Mouse (Mus musculus) T-cell, adult 2 months (primary cell): ENCODE data around the gene Actb.
"Not testable (repeated sequence)": the region's sequence is repeated elsewhere in the genome, so short reads cannot be mapped to it uniquely, and the experiment has no call there.

ENCODE experiments used
- DNase-seq: peaks from one replicate; pipeline ENCODE4 v3.0.0; 2022; ENCODE audit warnings: low spot score

The Actb gene

GRCm38 (mm10) chr5:142901846-142902505 lies 4.6 kb downstream of the Actb start:
- no peak for DNase-seq

- DNase-seq = no peak
Observed at GRCm38 (mm10) chr5:142901355-142901802, 5.2 kb downstream of the Actb start.

GRCm38 (mm10) chr5:142900651-142901050 lies 5.9 kb downstream of the Actb start:
- no peak for DNase-seq

GRCm38 (mm10) chr5:142899932-142900533 lies 6.5 kb downstream of the Actb start:
- DNase-seq = no peak

GRCm38 (mm10) chr5:142899057-142899601 lies 7.4 kb downstream of the Actb start:
- DNase-seq = no peak

- DNase-seq = no peak
Observed at GRCm38 (mm10) chr5:142898316-142898715, 8.2 kb downstream of the Actb start.

GRCm38 (mm10) chr5:142897568-142898248 lies 8.8 kb downstream of the Actb start:
- DNase-seq = no peak

- peak; percentile 66 for DNase-seq
Observed at GRCm38 (mm10) chr5:142896713-142897112, 9.8 kb downstream of the Actb start.

GRCm38 (mm10) chr5:142896192-142896591 lies 10.4 kb downstream of the Actb start:
- no peak for DNase-seq

GRCm38 (mm10) chr5:142894918-142895613 lies 11.5 kb downstream of the Actb start, which contains the start of gene Fbxl18:
Fbxl18 (minus strand) TSS chr5:142895421.
- DNase-seq = peak; percentile 86

GRCm38 (mm10) chr5:142891396-142891795 lies 15.2 kb downstream of the Actb start:
- peak; percentile 59 for DNase-seq

- not testable (repeated sequence) for DNase-seq
Observed at GRCm38 (mm10) chr5:142887533-142887932, 19.0 kb downstream of the Actb start.

GRCm38 (mm10) chr5:142886761-142887160 lies 19.8 kb downstream of the Actb start:
- no peak for DNase-seq

- no peak for DNase-seq
Observed at GRCm38 (mm10) chr5:142886181-142886580, 20.4 kb downstream of the Actb start.

- no peak for DNase-seq
Observed at GRCm38 (mm10) chr5:142882471-142882870, 24.1 kb downstream of the Actb start.

GRCm38 (mm10) chr5:142881936-142882335 lies 24.6 kb downstream of the Actb start:
- no peak for DNase-seq

- DNase-seq = no peak
Observed at GRCm38 (mm10) chr5:142880806-142881516, 25.6 kb downstream of the Actb start.

GRCm38 (mm10) chr5:142880246-142880645 lies 26.3 kb downstream of the Actb start:
- DNase-seq = no peak

- DNase-seq = peak; percentile 78
Observed at GRCm38 (mm10) chr5:142879318-142880175, 27.0 kb downstream of the Actb start.

GRCm38 (mm10) chr5:142878570-142878969 lies 28.0 kb downstream of the Actb start:
- DNase-seq = no peak
